Mouse (Mus musculus) telencephalon, adult 2 months (tissue): Measurements from ENCODE around the gene Ano6.

Experiments
- DNase-seq: peaks from one replicate; pipeline ENCODE4 v3.0.0-alpha.2; 2011; ENCODE audit warnings: low read depth, low spot score

Ano6 gene

GRCm38 (mm10) chr15:95797144-95797983 lies 6.7 kb downstream of the Ano6 start:
- DNase-seq, result no peak

- DNase-seq, result no peak
These were observed 7.6 kb downstream of the Ano6 start for GRCm38 (mm10) chr15:95798266-95798665.

GRCm38 (mm10) chr15:95799632-95800031 lies 9.0 kb downstream of the Ano6 start:
- DNase-seq, result no peak

GRCm38 (mm10) chr15:95800051-95800450 lies 9.4 kb downstream of the Ano6 start:
- no peak for DNase-seq

- DNase-seq, result no peak
These were observed 10.8 kb downstream of the Ano6 start for GRCm38 (mm10) chr15:95801261-95801979.

GRCm38 (mm10) chr15:95802140-95802539 lies 11.5 kb downstream of the Ano6 start:
- DNase-seq, result no peak

- DNase-seq, result no peak
These were observed 12.1 kb downstream of the Ano6 start for GRCm38 (mm10) chr15:95802762-95803161.

- no peak for DNase-seq
These were observed 12.8 kb downstream of the Ano6 start for GRCm38 (mm10) chr15:95803484-95803883.

- DNase-seq, result peak; percentile 84
These were observed 13.6 kb downstream of the Ano6 start for GRCm38 (mm10) chr15:95804255-95804654.

GRCm38 (mm10) chr15:95805022-95805471 lies 14.4 kb downstream of the Ano6 start:
- no peak for DNase-seq

- DNase-seq, result no peak
These were observed 17.3 kb downstream of the Ano6 start for GRCm38 (mm10) chr15:95807908-95808307.

- no peak for DNase-seq
These were observed 19.7 kb downstream of the Ano6 start for GRCm38 (mm10) chr15:95810357-95810761.

- DNase-seq, result no peak
These were observed 22.4 kb downstream of the Ano6 start for GRCm38 (mm10) chr15:95812821-95813571.

- no peak for DNase-seq
These were observed 26.9 kb downstream of the Ano6 start for GRCm38 (mm10) chr15:95817501-95817900.

- no peak for DNase-seq
These were observed 28.8 kb downstream of the Ano6 start for GRCm38 (mm10) chr15:95819249-95820035.

- DNase-seq, result no peak
These were observed 29.5 kb downstream of the Ano6 start for GRCm38 (mm10) chr15:95820142-95820541.

- DNase-seq, result no peak
These were observed 30.0 kb downstream of the Ano6 start for GRCm38 (mm10) chr15:95820678-95821077.

GRCm38 (mm10) chr15:95822099-95822498 lies 31.5 kb downstream of the Ano6 start:
- DNase-seq, result no peak

GRCm38 (mm10) chr15:95823383-95824306 lies 33.0 kb downstream of the Ano6 start:
- DNase-seq, result no peak

- DNase-seq, result no peak
These were observed 35.9 kb downstream of the Ano6 start for GRCm38 (mm10) chr15:95826516-95826915.
